Mouse (Mus musculus) right cerebral cortex, adult 18-20 months (tissue): Measurements from ENCODE around the gene Dnhd1.
"Not testable (repeated sequence)": the region's sequence is repeated elsewhere in the genome, so short reads cannot be mapped to it uniquely, and the experiment has no call there.

ENCODE experiments used
- DNase-seq: peaks from one replicate; pipeline ENCODE4 v3.0.0; 2022; ENCODE audit warnings: mixed read lengths

Gene Dnhd1

DNA sequence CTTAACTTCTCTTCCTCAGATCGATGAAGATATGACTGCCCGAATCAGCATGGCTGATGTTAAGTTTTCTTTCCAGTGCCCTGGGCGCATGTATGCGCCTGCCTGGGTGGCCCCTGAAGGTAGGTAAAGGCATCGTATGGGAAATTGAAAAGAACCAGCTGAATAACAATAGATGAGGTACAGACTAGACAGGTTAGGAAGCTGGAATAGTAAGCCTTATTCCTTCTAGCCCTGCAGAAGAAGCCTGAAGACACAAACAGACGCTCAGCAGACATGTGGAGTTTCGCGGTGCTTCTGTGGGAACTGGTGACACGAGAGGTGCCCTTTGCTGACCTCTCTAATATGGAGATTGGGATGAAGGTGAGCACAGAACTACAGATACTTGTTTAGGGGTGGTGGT is 91.4 kb downstream of the Dnhd1 start:
- no peak for DNase-seq

DNA sequence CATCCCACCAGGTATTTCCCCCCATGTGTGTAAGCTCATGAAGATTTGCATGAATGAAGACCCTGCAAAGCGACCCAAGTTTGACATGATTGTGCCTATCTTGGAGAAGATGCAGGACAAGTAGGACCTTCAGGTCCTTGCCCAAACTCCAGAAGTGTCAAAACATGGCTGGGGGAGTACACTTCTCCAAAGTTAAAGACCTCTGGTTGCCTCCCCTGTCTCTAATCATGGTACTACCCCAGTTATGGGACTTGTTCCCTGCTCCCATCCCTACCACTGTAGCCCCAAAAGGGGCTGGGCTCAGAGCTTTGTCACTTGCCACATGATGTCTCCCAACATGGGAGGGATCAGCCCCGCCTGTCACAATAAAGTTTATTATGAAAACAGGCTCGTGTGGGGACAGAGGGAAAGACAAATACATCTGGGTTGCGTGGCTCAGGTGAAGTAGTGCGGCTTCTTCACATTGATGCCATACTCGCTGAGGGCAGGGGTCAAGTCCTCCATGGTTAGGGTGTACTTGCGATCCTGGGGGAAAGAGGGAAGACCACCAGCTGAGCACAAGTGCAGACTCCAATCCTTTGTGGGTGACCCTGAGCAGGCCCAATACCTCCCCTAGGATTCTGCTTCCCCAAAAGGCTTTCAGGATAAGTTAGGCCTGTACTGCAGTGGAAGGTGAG is 92.0 kb downstream of the Dnhd1 start:
- not testable (repeated sequence) for DNase-seq

DNA sequence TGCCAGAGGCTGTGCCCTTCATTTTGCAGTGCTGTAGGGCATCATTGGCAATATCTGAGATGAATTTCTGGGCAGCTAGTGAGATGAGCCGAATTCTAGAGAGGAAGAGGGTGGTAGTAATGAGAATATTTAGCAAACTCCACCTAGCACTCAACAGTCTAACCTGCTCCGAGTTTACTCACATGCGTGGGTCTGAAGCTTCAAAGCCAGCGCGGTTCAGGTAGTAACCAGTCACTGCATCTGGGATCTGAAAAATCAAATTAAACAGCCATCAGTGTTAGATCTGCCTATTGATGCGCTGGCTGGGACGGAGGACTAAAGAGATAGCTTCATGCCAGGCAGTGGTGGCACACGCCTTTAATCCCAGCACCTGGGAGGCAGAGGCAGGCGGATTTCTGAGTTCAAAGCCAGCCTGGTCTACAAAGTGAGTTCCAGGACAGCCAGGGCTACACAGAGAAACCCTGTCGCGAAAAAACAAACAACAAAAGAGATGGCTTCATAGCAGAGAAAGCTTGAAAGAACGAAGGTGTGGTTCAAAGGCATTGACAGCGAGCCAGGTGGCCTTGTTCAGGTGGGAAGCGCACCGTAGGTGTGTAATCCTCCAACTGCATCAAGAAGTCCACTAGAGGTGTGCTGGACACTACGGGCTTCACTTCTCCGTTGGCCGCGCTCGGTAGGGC is 92.8 kb downstream of the Dnhd1 start:
- not testable (repeated sequence) for DNase-seq

- peak; percentile 92 for DNase-seq
Observed at GRCm38 (mm10) chr7:105743926-105744590, 93.4 kb downstream of the Dnhd1 start, which contains the start of gene Taf10. Taf10 (minus strand) TSS chr7:105744361.

- no peak for DNase-seq
Observed at GRCm38 (mm10) chr7:105747776-105748175, 97.1 kb downstream of the Dnhd1 start.

- DNase-seq: peak; percentile 96
Observed at GRCm38 (mm10) chr7:105751491-105752433, 101.1 kb downstream of the Dnhd1 start, which contains the start of gene Tpp1. Tpp1 (minus strand) TSS chr7:105752235.

DNA sequence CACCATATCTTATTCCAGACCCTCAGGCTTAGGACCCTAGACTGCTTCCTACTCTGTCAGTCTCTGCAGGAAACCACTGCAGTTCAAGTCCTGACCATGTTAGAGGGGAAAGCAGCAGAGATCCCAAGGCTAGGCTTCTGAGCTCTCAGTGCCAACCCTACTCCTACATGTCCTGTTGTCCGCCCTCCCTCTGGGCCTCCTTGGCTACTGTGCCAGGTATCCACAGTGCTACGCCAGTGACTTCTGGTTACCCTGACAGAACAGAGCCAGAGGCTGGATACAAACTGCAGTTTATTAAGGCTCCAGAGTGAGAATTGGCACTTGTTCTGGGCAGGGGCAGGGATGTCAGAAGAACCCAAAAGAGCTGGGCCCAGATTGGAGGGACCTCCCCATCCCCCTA is 102.1 kb downstream of the Dnhd1 start:
- DNase-seq: no peak

DNA sequence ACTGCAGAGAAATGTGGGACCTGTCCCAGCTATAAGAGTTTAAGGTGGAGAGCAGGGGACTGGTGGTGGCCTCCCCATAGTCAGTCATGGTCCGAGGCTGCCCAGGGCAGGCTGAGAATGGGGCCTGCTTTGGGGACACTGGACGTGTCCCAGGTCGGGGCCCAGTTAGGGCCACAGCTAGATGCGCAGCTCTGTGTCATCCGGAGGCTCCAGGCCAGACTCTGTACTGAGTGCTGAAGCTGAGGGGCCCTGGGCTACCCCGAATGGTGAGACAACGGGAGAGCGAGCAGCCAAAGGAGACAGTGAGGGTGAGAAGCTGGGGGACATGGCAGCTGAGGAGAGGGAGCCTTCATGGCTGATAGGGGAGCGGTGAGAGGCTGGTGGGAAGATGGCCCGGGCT is 102.7 kb downstream of the Dnhd1 start:
- no peak for DNase-seq

- DNase-seq: no peak
Observed at GRCm38 (mm10) chr7:105761813-105762484, 111.3 kb downstream of the Dnhd1 start.

DNA sequence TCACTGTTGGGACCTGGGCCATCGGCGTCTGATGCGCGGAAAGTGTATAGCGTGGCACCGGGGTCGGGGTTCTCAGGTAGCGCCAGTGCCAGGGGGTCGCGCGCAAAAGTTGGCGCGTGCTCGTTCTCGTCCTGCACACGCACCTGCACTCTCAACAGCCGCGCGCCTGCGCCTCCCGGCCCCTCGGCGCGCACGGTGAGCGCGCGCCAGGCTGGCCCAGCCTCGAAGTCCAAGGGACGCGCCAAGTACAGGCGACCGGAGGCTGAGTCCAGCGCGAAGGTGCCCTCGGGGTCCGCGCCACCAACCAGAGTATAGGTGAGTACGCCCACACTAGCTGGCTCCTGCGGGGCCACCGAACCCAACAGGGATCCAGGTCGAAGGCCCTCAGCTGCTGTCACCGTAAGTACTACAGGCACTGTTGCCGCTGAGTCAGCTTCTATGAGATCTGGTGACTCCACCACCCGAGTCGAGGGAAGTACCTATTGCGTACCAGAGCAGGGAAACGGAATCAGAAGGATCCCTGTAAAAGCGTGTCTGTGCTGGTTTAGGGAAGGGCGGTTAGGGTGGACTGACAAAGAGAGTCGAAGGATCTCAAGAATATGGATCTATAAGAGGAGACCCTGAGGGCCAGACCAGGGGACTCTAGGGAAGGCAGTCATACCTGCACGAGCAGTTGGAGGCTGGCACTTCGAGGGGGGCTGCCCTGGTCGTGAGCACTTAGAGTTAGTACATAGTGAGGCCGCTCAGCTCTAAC is 112.1 kb downstream of the Dnhd1 start:
- DNase-seq: no peak

- no peak for DNase-seq
Observed at GRCm38 (mm10) chr7:105764331-105764730, 113.7 kb downstream of the Dnhd1 start.

GRCm38 (mm10) chr7:105767729-105768165 is 117.1 kb downstream of the Dnhd1 start:
- DNase-seq: no peak

DNA sequence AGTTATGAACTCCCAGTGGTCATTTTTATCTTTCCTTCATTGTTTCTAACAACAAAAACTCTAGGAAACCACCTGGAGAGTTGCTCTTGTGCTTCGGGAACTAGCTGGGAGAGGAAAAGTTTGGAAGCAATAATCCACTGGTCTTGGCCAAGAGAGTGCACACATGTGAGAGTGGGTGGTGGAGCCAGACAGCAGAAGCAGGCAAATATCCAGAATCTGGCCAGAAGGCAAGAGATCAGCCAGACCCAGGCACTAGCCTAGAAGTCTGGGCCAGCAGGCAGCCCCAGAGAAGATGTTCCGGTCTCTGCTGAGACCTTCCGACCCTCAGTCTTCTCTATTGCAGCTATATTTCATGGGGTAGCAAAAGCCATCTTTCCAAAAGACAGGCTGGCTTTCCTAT is 119.3 kb downstream of the Dnhd1 start:
- no peak for DNase-seq
